Mouse (Mus musculus) MEL (cell line): ENCODE results near the gene Mt1.

Experiments used
- CHD2 ChIP-seq: IDR thresholded peaks from 2 replicates; pipeline ENCODE4 v1.6.1; 2011; ENCODE audit warnings: low read length, improper control_type of control experiment
- CTCF ChIP-seq, 3 experiments: IDR thresholded peaks in 2 of 3; conservative IDR thresholded peaks in 1 of 3; 2 replicates each; pipeline ENCODE4 v1.5.1; 2011 to 2012; ENCODE audit warnings: low read length in 3 of 3, low read depth in 2 of 3, mild to moderate bottlenecking in 2 of 3, improper control_type of control experiment in 1 of 3, inconsistent platforms in 1 of 3, mixed read lengths in 1 of 3, moderate library complexity in 1 of 3; ENCODE audit not compliant: control insufficient read depth in 1 of 3, insufficient read depth in 1 of 3, poor library complexity in 1 of 3, severe bottlenecking in 1 of 3
- EP300 ChIP-seq, 2 experiments: IDR thresholded peaks; 2 replicates each; pipeline ENCODE4 v1.6.1; 2011; ENCODE audit warnings: improper control_type of control experiment in 2 of 2, low read length in 2 of 2, low read depth in 1 of 2, mild to moderate bottlenecking in 1 of 2
- ETS1 ChIP-seq: IDR thresholded peaks from 2 replicates; pipeline ENCODE4 v1.6.1; 2012; ENCODE audit warnings: low read depth, mild to moderate bottlenecking, inconsistent platforms, low read length, improper control_type of control experiment, moderate library complexity
- GATA1 ChIP-seq: IDR thresholded peaks from 2 replicates; pipeline ENCODE4 v1.6.1; 2011; ENCODE audit warnings: low read depth, low read length, improper control_type of control experiment
- MAX ChIP-seq: IDR thresholded peaks from 2 replicates; pipeline ENCODE4 v1.6.1; 2011; ENCODE audit warnings: low read length, improper control_type of control experiment
- MXI1 ChIP-seq: IDR thresholded peaks from 2 replicates; pipeline ENCODE4 v1.6.1; 2011; ENCODE audit warnings: mild to moderate bottlenecking, low read depth, low read length, improper control_type of control experiment
- POLR2A ChIP-seq, 2 experiments: IDR thresholded peaks; 2 replicates each; pipeline ENCODE4 v1.6.1; 2011 to 2012; ENCODE audit warnings: low read length in 2 of 2, mild to moderate bottlenecking in 2 of 2, control low read depth in 1 of 2, improper control_type of control experiment in 1 of 2, low read depth in 1 of 2, moderate library complexity in 1 of 2; ENCODE audit not compliant: control insufficient read depth in 1 of 2, insufficient read depth in 1 of 2, poor library complexity in 1 of 2
- USF1 ChIP-seq: IDR thresholded peaks from 2 replicates; pipeline ENCODE4 v1.6.1; 2014; ENCODE audit warnings: low read depth, mild to moderate bottlenecking, inconsistent platforms, low read length, improper control_type of control experiment, moderate library complexity
- USF2 ChIP-seq, 2 experiments: IDR thresholded peaks; 2 replicates each; pipeline ENCODE4 v1.6.1; 2011 to 2012; ENCODE audit warnings: improper control_type of control experiment in 2 of 2, low read length in 2 of 2, borderline replicate concordance in 1 of 2, inconsistent platforms in 1 of 2, low read depth in 1 of 2, mild to moderate bottlenecking in 1 of 2; ENCODE audit not compliant: insufficient read depth in 1 of 2
- ZNF384 ChIP-seq: IDR thresholded peaks from 2 replicates; pipeline ENCODE4 v1.6.1; 2012; ENCODE audit warnings: low read depth, mild to moderate bottlenecking, inconsistent platforms, low read length, improper control_type of control experiment

GRCm38 (mm10) chr8:94183117-94183516 is 4.2 kb downstream of the Mt1 start:
- TF ChIP-seq CTCF (IDR thresholded peaks at IDR 0.05 in 2 of 3, conservative IDR thresholded peaks at IDR 0.05 in 1 of 3; ENCODE audit: control insufficient read depth in 1 of 3, insufficient read depth in 1 of 3, low read depth in 2 of 3, low read length in 3 of 3, poor library complexity in 1 of 3, severe bottlenecking in 1 of 3) (peak; percentile 43 to 73 (median 68); a peak in 5 of 6 replicates), ZNF384 (peak; percentile 95), EP300 (IDR thresholded peaks at IDR 0.05; ENCODE audit: low read depth in 1 of 2, low read length in 2 of 2) (no peak; a peak in 1 of 4 replicates), USF2 (IDR thresholded peaks at IDR 0.05; ENCODE audit: borderline replicate concordance in 1 of 2, insufficient read depth in 1 of 2, low read depth in 1 of 2, low read length in 2 of 2) (no peak), USF1 (0 out of 2 replicates have a peak, but pooled peaks have one; percentile 33), MAX (peak; percentile 74; the same call in 1 of the 2 replicates), ETS1 (peak; percentile 46; the same call in 1 of the 2 replicates), CHD2 (no peak), POLR2A (IDR thresholded peaks at IDR 0.05; ENCODE audit: control insufficient read depth in 1 of 2, insufficient read depth in 1 of 2, low read depth in 1 of 2, low read length in 2 of 2, poor library complexity in 1 of 2) (peak in 1 of 2 experiments; percentile 60; a peak in 1 of 4 replicates), MXI1 (peak; percentile 89), GATA1 (no peak)
